Mouse (Mus musculus): ENCODE measurements around the gene Lrrtm4.

DNA sequence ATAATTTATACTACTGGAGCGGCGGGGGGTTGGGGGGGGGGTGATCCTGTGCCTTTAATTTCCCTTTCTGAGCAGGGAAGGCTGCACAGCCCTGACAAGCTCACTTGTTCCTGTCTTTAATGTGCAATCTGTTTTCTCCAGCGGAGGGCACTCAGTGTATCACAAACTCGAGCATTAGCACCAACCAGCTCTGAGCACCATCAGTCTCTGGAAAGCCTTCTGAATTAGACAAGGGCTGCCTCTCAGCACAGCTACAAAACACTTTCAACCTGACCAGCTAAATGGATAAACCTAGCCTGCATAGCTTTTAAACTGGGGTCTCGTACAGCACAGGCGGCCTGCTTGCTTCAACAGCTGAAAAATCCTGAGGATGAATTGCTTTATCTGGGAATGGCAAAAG is at the start of gene Lrrtm4:
- TF ChIP-seq CTCF (IDR thresholded peaks at IDR 0.05; ENCODE audit: low read depth) (no peak; the same call in 1 of the 2 replicates), EP300 (IDR thresholded peaks at IDR 0.05; ENCODE audit: low read depth) (no peak)

All from heart, postnatal 0 days (tissue).